Mouse (Mus musculus) c-Kit-positive CD71-positive TER-119-negative erythroid progenitor cells, embryonic 14.5 days (primary cell): ENCODE data around the gene Sars.

Experiments used
- DNase-seq: peaks from one replicate; pipeline ENCODE4 v3.0.0-alpha.2; 2013; ENCODE audit warnings: low read depth

Sars gene

GRCm38 (mm10) chr3:108444698-108445365 is at the start of gene Sars:
TSS of gene Sars (minus strand) at chr3:108445209.
- peak; percentile 87 for DNase-seq

GRCm38 (mm10) chr3:108489968-108490367 is 45.0 kb upstream of the Sars start:
- no peak for DNase-seq

- DNase-seq: no peak
These were observed 39.7 kb upstream of the Sars start for GRCm38 (mm10) chr3:108484749-108485148.

GRCm38 (mm10) chr3:108478800-108479199 is 33.8 kb upstream of the Sars start:
- DNase-seq: no peak

- DNase-seq: no peak
These were observed 32.0 kb upstream of the Sars start for GRCm38 (mm10) chr3:108476761-108477619.

GRCm38 (mm10) chr3:108475496-108475895 is 30.5 kb upstream of the Sars start:
- DNase-seq: no peak

- no peak for DNase-seq
These were observed 30.0 kb upstream of the Sars start for GRCm38 (mm10) chr3:108474969-108475368.

GRCm38 (mm10) chr3:108467760-108468159 is 22.8 kb upstream of the Sars start:
- DNase-seq: no peak

- DNase-seq: peak; percentile 32
These were observed 21.4 kb upstream of the Sars start for GRCm38 (mm10) chr3:108466425-108466824.

GRCm38 (mm10) chr3:108458866-108459265 is 13.9 kb upstream of the Sars start:
- DNase-seq: no peak

- DNase-seq: no peak
These were observed 13.4 kb upstream of the Sars start for GRCm38 (mm10) chr3:108458380-108458779.

- DNase-seq: no peak
These were observed 9.2 kb upstream of the Sars start for GRCm38 (mm10) chr3:108454172-108454571.

GRCm38 (mm10) chr3:108451969-108452368 is 7.0 kb upstream of the Sars start:
- DNase-seq: no peak

- no peak for DNase-seq
These were observed 327 bp upstream of the Sars start for GRCm38 (mm10) chr3:108445366-108445705.

GRCm38 (mm10) chr3:108444029-108444428 is 980 bp downstream of the Sars start:
- DNase-seq: peak; percentile 68

GRCm38 (mm10) chr3:108436380-108436714 is 8.7 kb downstream of the Sars start:
- no peak for DNase-seq

GRCm38 (mm10) chr3:108435701-108436379 is 9.2 kb downstream of the Sars start:
- no peak for DNase-seq

- DNase-seq: no peak
These were observed 11.0 kb downstream of the Sars start for GRCm38 (mm10) chr3:108433881-108434495.

- DNase-seq: no peak
These were observed 11.7 kb downstream of the Sars start for GRCm38 (mm10) chr3:108433188-108433880.

- DNase-seq: no peak
These were observed 12.3 kb downstream of the Sars start for GRCm38 (mm10) chr3:108432542-108433187.

GRCm38 (mm10) chr3:108425624-108426018 is 19.4 kb downstream of the Sars start:
- no peak for DNase-seq
